Mouse (Mus musculus) layer of hippocampus, adult 18-20 months (tissue): ENCODE measurements around the gene Fbxo48. TPM values are rescaled to one million over a fixed set of nuclear protein-coding genes. Genes with fewer than 3 reads are reported as not detected.

ENCODE experiments used
- DNase-seq, 2 experiments: peaks; one replicate each; pipeline ENCODE4 v3.0.0; 2022; ENCODE audit warnings: low spot score in 2 of 2
- long read RNA-seq: library from polyadenylated mRNA; stranded (forward); transcript quantifications from one replicate; pipeline ENCODE4 v2.0.0, GENCODE M21; 2021
- total RNA-seq, 2 experiments: library from RNA; stranded (reverse); gene quantifications; 2 replicates each; pipeline ENCODE4 v1.2.3; 2021

The Fbxo48 gene
- total RNA-seq = 1 to 10 TPM; 1.6 to 2.2 TPM
- long read RNA-seq = 0 reads

GRCm38 (mm10) chr11:16950976-16951760 lies at the start of gene Fbxo48:
Gene Fbxo48, plus strand, starts transcription at chr11:16951375.
- peak; percentile 94 to 96 for DNase-seq

GRCm38 (mm10) chr11:16904302-16905011 lies 46.7 kb upstream of the Fbxo48 start:
- DNase-seq = peak; percentile 29 to 69

- no peak for DNase-seq
Observed at GRCm38 (mm10) chr11:16905012-16905332, 46.2 kb upstream of the Fbxo48 start.

GRCm38 (mm10) chr11:16906530-16906929 lies 44.6 kb upstream of the Fbxo48 start:
- DNase-seq = no peak

GRCm38 (mm10) chr11:16907517-16908129 lies 43.6 kb upstream of the Fbxo48 start:
- no peak for DNase-seq

GRCm38 (mm10) chr11:16914756-16915155 lies 36.4 kb upstream of the Fbxo48 start:
- no peak for DNase-seq

- no peak for DNase-seq
Observed at GRCm38 (mm10) chr11:16915850-16916249, 35.3 kb upstream of the Fbxo48 start.

GRCm38 (mm10) chr11:16917512-16917911 lies 33.7 kb upstream of the Fbxo48 start:
- no peak for DNase-seq

GRCm38 (mm10) chr11:16932159-16932558 lies 19.0 kb upstream of the Fbxo48 start:
- DNase-seq = no peak

- no peak for DNase-seq
Observed at GRCm38 (mm10) chr11:16935577-16936236, 15.5 kb upstream of the Fbxo48 start.

GRCm38 (mm10) chr11:16941103-16941793 lies 9.9 kb upstream of the Fbxo48 start:
- peak; percentile 28 to 40 for DNase-seq

- no peak for DNase-seq
Observed at GRCm38 (mm10) chr11:16941973-16942452, 9.2 kb upstream of the Fbxo48 start.

GRCm38 (mm10) chr11:16943016-16943415 lies 8.2 kb upstream of the Fbxo48 start:
- DNase-seq = no peak

- no peak for DNase-seq
Observed at GRCm38 (mm10) chr11:16948756-16949155, 2.4 kb upstream of the Fbxo48 start.

GRCm38 (mm10) chr11:16950226-16950975 lies 774 bp upstream of the Fbxo48 start:
- no peak for DNase-seq

GRCm38 (mm10) chr11:16951761-16952010 lies 511 bp downstream of the Fbxo48 start:
- DNase-seq = no peak

GRCm38 (mm10) chr11:16956115-16956862 lies 5.1 kb downstream of the Fbxo48 start:
- no peak for DNase-seq

GRCm38 (mm10) chr11:16957030-16957429 lies 5.9 kb downstream of the Fbxo48 start:
- DNase-seq = no peak

- DNase-seq = no peak
Observed at GRCm38 (mm10) chr11:16958520-16958919, 7.3 kb downstream of the Fbxo48 start.

- DNase-seq = peak; percentile 36 to 75
Observed at GRCm38 (mm10) chr11:16967806-16968205, 16.6 kb downstream of the Fbxo48 start.
